Mouse (Mus musculus): ENCODE results near the gene Krtdap.
A peak's percentile ranks its signal among the peaks of the same experiment; 100 is the strongest.
"Not testable (repeated sequence)": the region's sequence is repeated elsewhere in the genome, so short reads cannot be mapped to it uniquely, and the experiment has no call there.

Gene Krtdap

GRCm38 (mm10) chr7:30787377-30788022 is at the start of gene Krtdap:
TSS of gene Krtdap (plus strand) at chr7:30787896.
- DNase-seq, result no peak

GRCm38 (mm10) chr7:30742570-30742969 is 45.1 kb upstream of the Krtdap start:
- DNase-seq, result not testable (repeated sequence)

- not testable (repeated sequence) for DNase-seq
Measured at GRCm38 (mm10) chr7:30743617-30744016, 44.1 kb upstream of the Krtdap start, which contains the start of gene Gapdhs. TSS of gene Gapdhs (minus strand) at chr7:30743681.

GRCm38 (mm10) chr7:30744022-30744598 is 43.6 kb upstream of the Krtdap start:
- peak; percentile 56 to 59 for DNase-seq

GRCm38 (mm10) chr7:30747525-30748204 is 40.0 kb upstream of the Krtdap start:
- DNase-seq, result no peak

- no peak for DNase-seq
Measured at GRCm38 (mm10) chr7:30749824-30750606, 37.7 kb upstream of the Krtdap start.

- no peak for DNase-seq
Measured at GRCm38 (mm10) chr7:30751086-30751669, 36.5 kb upstream of the Krtdap start, which contains the start of gene Sbsn. TSS of gene Sbsn (plus strand) at chr7:30751471.

- no peak for DNase-seq
Measured at GRCm38 (mm10) chr7:30757001-30757400, 30.7 kb upstream of the Krtdap start.

GRCm38 (mm10) chr7:30758853-30759252 is 28.8 kb upstream of the Krtdap start:
- DNase-seq, result peak; percentile 55 to 58

- DNase-seq, result no peak
Measured at GRCm38 (mm10) chr7:30761769-30762352, 25.8 kb upstream of the Krtdap start.

GRCm38 (mm10) chr7:30763456-30763855 is 24.2 kb upstream of the Krtdap start, which contains the start of gene Dmkn:
TSS of gene Dmkn (plus strand) at chr7:30763756.
- no peak for DNase-seq

- DNase-seq, result no peak
Measured at GRCm38 (mm10) chr7:30765173-30765572, 22.5 kb upstream of the Krtdap start.

- no peak for DNase-seq
Measured at GRCm38 (mm10) chr7:30766408-30766807, 21.3 kb upstream of the Krtdap start.

- DNase-seq, result no peak
Measured at GRCm38 (mm10) chr7:30769236-30769635, 18.5 kb upstream of the Krtdap start.

GRCm38 (mm10) chr7:30776104-30776503 is 11.6 kb upstream of the Krtdap start:
- no peak for DNase-seq

GRCm38 (mm10) chr7:30777081-30777579 is 10.6 kb upstream of the Krtdap start:
- no peak for DNase-seq

- no peak for DNase-seq
Measured at GRCm38 (mm10) chr7:30777911-30778310, 9.8 kb upstream of the Krtdap start.

- no peak for DNase-seq
Measured at GRCm38 (mm10) chr7:30781792-30782191, 5.9 kb upstream of the Krtdap start.

GRCm38 (mm10) chr7:30782658-30783057 is 5.0 kb upstream of the Krtdap start:
- no peak for DNase-seq

GRCm38 (mm10) chr7:30785154-30785553 is 2.5 kb upstream of the Krtdap start:
- no peak for DNase-seq

GRCm38 (mm10) chr7:30785721-30786546 is 1.8 kb upstream of the Krtdap start:
- no peak for DNase-seq

Measured in kidney, postnatal 25 days (tissue).